Mouse (Mus musculus) frontal cortex, postnatal 36 days (tissue): ENCODE measurements at regions not wholly inside any gene's neighbourhood (a gene's known extent, or its start where the extent isn't known, plus 50 kb on each side); places are given as distances from the start of the nearest gene placed in this dataset.
A peak's percentile ranks its signal among the peaks of the same experiment; 100 is the strongest.

Source experiments
- DNase-seq, 2 experiments: peaks; one replicate each; pipeline ENCODE4 v3.0.0; 2022; ENCODE audit warnings: low spot score in 2 of 2

DNA sequence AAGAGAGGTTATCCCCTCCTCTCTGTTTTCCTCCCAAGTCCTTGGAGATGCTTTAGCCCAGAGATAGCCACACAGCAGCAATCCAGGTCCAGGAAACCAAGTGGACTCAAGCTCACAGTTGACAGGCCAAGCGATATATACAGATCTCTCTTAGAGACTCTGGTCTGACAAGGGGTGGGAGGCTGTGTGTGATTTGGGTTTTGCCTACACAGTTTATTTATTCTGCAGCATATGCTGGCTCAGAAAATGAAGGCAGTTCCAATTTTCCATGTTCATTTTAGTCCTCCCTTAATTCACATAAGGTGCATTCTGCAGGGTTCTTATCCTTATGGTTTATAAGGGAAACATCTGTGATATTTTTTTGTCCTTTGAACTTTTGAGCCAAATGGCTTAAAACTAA is 595.0 kb upstream of the Apob start:
- peak in 1 of 2 experiments; percentile 44 for DNase-seq

DNA sequence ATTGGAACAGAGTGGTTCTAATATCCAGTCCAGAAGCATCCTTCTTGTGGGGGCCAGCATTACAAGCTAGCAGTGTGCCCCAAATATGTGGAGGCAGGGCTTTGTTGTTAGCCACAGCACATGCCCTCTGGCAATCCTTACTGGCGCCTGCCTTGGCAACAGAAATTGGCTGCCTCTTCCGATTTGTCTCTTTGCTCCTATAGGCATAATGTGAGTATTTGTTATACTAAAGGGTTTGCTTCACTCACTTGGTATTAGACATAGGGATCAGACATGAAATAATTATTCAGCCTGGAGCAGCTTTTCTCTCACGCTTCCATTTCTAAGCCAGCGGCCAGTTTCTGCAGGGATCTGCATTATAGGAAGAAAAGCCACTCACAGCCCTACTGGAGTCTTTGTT is 573.6 kb upstream of the Apob start:
- DNase-seq, result no peak

DNA sequence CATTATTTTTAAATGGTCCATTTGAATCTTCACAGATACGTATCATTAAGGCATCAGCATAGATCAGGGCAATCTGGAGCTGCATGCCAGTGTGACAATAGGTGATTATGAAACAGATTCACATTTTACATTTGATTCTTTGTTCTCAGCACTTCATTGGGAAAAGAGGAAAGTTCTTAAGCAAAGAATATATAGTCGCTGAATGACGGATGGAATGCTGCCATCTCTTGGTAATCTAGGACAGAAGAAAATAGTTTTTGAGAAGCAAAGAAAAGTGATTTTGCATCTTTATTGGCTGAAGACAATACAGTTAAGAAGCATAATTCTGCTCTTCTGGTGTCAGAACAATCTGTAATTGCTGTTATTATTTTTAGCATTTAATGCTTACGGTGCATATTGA is 565.6 kb upstream of the Apob start:
- no peak for DNase-seq

DNA sequence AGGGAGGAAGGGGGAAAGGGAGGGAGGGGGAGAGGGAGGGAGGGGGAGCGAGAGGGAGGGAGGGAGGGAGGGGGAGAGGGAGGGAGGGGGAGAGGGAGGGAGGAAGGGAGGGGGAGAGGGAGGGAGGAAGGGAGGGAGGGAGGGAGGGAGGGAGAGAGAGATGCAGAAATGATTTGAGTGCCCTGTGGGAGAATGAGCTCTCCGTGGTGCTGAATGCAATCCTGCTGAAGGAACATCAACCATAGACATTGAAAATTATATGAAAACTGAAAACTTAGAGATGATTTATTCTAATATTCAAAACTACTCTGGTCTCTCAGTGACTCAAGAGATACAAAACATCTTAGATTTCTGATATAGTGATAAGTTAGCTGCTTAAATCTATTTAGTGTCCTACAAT is 557.2 kb upstream of the Apob start:
- no peak for DNase-seq

GRCm38 (mm10) chr12:7421826-7422540 is 555.5 kb upstream of the Apob start:
- peak; percentile 30 to 60 for DNase-seq

DNA sequence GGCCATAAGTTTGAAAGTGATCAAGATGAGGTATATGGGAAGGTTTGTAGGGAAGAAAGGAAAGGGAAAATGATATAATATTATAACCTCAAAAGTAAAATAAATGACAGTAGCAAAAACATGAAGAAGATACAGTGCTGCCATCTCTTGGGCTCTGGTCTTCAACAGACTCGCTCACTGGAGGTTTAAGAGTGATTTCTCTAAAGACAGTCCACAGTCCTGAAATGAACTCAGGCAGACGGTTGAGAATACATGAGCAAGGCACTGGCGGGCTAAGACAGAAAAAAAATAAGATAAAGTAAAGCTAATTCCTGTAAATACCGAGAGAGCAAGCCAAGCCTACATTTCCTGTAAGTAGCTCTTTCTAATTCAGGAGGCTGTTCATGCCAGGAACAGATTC is 546.5 kb upstream of the Apob start:
- DNase-seq, result no peak

GRCm38 (mm10) chr12:7445238-7445637 is 532.2 kb upstream of the Apob start:
- peak in 1 of 2 experiments; percentile 51 for DNase-seq

- DNase-seq, result no peak
Measured at GRCm38 (mm10) chr12:7450506-7450905, 526.9 kb upstream of the Apob start.

- no peak for DNase-seq
Measured at GRCm38 (mm10) chr12:7457036-7457435, 520.4 kb upstream of the Apob start.

- DNase-seq, result no peak
Measured at GRCm38 (mm10) chr12:7457544-7457943, 519.9 kb upstream of the Apob start.

GRCm38 (mm10) chr12:7464947-7465346 is 512.5 kb upstream of the Apob start:
- DNase-seq, result no peak

DNA sequence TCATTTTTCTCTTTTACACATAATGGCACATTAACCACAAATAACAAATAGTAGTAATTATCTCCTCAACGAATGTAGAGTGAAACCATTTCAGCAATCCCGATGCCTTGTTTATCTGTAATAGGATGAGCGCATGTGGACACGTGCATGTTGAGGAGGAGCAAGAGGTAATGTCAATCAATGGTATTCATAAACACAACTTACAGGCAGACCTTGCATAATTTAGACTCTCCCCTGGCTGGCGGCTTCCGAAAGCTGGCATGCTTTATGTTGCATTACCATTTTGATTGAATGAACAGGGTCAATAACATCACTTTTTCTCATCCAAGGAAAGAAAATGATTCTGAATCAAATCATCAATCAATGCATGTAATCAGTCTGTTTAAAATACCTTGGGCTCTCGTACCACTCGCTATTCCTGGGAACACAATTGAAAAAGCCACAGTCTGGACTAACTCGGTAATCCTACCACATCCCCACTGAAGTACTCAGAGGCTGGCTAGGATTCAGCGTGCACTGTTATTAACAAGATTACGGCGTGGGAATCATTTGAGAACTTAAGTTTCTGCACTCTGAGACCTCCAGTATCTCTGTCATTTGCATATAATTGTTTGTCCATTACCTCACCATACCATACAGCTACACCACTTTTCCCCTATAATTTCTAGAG is 464.7 kb upstream of the Apob start:
- DNase-seq, result no peak

DNA sequence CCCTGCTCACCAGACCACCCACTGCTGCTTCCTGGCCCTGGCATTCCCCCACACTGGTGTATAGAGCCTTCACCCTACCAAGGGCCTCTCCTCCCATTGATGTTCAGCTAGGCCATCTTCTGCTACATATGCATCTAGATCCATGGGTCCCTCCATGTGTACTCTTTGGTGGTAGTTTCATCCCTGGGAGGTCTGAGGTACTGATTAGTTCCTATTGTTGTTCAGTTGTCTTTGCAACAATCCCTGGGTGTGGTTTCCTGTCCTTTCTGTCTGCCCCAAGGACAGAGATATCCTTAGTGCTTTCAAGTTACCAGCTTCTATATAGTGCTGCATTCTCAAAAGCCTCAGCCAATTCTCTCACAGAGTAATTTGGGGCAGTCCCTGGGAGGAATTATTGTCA is 440.1 kb upstream of the Apob start:
- DNase-seq, result no peak

DNA sequence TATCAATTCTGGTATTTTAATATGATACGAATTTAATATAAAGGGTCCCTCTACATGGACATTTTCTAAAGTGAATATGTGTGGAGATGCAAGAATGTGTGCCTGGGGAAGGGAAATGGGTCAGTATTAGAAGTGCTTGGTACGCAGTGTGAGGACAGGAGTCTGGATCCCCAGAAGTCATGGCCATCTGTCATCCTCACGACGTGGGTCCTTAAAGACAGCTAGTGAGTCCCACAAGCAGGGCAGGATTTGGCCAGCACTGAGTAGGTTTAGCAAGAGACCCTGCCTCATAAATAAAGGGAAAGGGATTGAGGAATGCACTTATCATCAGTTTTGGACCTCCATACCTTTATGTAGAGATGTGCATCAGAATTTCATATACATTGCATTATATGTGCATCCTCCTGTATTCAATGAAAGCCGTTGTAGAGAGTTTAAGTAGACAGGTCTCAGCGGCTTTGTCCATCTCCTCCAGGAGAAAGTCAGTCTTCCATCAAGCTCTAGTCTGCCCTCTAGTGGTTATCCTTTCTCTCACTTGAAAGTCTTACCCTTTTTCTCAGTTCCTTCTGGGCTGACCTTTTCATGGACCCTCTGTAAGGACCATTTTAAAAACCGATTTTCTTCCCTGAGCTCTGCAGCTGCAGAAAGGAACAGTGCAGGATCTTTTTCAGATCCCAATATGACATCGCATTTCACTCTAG is 434.0 kb upstream of the Apob start:
- peak; percentile 8 to 34 for DNase-seq

DNA sequence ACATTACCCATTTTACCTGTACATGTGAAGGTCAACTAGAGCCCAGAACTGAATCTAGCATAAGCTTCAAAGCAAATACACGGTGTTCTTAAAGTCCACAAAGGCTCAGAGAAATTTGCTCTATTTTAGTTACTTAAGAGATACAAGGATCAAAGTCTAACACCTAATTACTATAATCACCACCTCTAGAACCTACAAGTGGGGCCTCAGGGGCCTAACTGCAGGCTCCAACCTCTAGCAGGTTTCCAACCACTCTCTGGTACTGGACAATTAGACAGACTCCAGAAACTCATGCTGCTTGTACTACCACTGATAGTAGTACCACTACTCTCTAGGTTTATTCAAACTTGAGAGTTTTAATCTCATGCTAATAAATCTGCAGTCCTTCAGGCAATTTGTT is 428.7 kb upstream of the Apob start:
- no peak for DNase-seq

- no peak for DNase-seq
Measured at GRCm38 (mm10) chr12:7560245-7560644, 417.2 kb upstream of the Apob start.

GRCm38 (mm10) chr12:7576081-7576480 is 401.4 kb upstream of the Apob start:
- DNase-seq, result no peak

GRCm38 (mm10) chr12:7587501-7587900 is 389.9 kb upstream of the Apob start:
- no peak for DNase-seq

DNA sequence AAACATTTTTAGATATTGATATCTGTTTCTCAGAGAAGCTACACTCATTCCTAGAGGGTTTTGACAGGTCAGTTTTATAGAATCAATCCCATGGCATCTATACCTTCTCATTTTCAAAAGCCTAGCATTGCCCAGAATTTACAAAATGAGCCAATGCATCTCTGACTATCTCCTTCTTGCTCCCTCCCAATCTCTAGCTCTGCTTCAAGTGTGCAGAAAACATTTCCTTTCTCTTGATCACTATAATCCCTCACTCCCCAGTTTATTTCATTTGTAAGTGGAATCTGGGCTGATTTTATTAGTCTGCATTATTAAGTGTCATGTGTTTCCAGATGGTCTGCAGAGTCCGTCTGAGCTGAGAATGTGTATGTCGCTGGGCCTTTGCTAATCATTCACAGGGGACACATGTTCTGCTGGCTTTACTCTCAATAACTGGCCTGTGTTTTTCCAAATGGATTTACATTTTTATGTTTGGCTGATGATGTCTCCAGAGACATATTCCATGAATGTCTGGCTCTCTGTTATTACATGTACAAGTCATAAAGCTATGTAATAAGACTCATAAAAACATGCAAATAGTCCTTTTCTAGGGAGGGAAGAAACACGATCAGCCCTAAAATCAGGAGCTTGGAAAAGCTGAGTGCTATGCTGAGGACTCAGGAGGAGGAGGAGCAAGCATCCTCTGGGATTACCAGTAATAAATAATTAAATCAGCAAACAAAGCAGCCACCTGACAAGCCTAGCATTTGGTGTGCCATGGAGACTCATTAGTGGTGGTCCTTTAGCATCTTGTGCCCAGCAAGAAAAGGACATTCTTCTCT is 366.0 kb upstream of the Apob start:
- no peak for DNase-seq

- no peak for DNase-seq
Measured at GRCm38 (mm10) chr12:7636417-7637175, 340.9 kb upstream of the Apob start.

DNA sequence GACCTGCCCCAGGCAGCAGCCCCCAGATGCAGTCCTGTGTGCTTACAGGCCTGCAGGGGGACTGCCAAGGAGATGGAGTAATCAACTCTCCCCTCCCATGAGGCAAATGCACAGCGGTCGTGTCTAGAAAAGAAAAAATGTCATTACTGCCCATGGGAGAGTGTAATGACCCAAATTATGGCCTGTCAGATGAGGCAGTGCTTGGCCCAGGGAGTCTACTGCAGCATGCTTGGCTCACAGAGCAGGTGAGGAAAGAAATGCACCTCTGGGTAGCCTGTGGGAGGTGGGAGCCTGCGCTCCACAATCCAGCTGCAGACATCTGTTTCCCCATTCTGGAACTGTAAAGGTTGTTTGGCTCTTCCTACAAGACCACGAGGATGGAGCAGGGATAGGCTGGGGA is 339.8 kb upstream of the Apob start:
- DNase-seq, result no peak
